Mouse (Mus musculus) olfactory bulb, adult 2 months (tissue): Measurements from ENCODE around the gene Rbm34.

Source experiments
- CTCF ChIP-seq: fragments of 200-500 bp; IDR thresholded peaks from 2 replicates; pipeline ENCODE4 v1.5.1; 2012; ENCODE audit warnings: low read depth, mild to moderate bottlenecking, low read length, moderate library complexity; ENCODE audit not compliant: insufficient read depth
- POLR2A ChIP-seq: fragments of 200-500 bp; IDR thresholded peaks from 2 replicates; pipeline ENCODE4 v1.6.1; 2012; ENCODE audit warnings: mild to moderate bottlenecking, low read depth, low read length, moderate library complexity; ENCODE audit not compliant: insufficient read depth

GRCm38 (mm10) chr8:126951900-126952636 is 18.8 kb downstream of the Rbm34 start:
- TF ChIP-seq POLR2A (no peak), CTCF (no peak)
